Mouse (Mus musculus) urinary bladder, adult 2 months (tissue): Measurements from ENCODE around the gene Ttf1. TPM values are rescaled to one million over a fixed set of nuclear protein-coding genes. Genes with fewer than 3 reads are reported as not detected.
"Not testable (repeated sequence)": the region's sequence is repeated elsewhere in the genome, so short reads cannot be mapped to it uniquely, and the experiment has no call there.

Experiments
- DNase-seq: peaks from one replicate; pipeline ENCODE4 v3.0.0; 2022; ENCODE audit warnings: low spot score
- polyA plus RNA-seq: library from polyadenylated mRNA; depleted of rRNA; stranded (reverse); fragments of >200 nt; gene quantifications from 2 replicates; pipeline ENCODE4 v1.2.3, GENCODE M21; 2012

The Ttf1 gene
- polyA plus RNA-seq, 1 experiment: 16.7 TPM

- DNase-seq: peak; percentile 28
These were observed 5.1 kb upstream of the Ttf1 start, which contains the start of gene Cfap77 for GRCm38 (mm10) chr2:29054991-29055390. Gene Cfap77, minus strand, starts transcription at chr2:29055066.

GRCm38 (mm10) chr2:29065796-29066195 lies 5.7 kb downstream of the Ttf1 start:
- DNase-seq: no peak

GRCm38 (mm10) chr2:29066410-29066809 lies 6.3 kb downstream of the Ttf1 start:
- DNase-seq: no peak

- no peak for DNase-seq
These were observed 14.6 kb downstream of the Ttf1 start for GRCm38 (mm10) chr2:29074676-29075075.

- DNase-seq: no peak
These were observed 15.4 kb downstream of the Ttf1 start for GRCm38 (mm10) chr2:29075331-29076070.

GRCm38 (mm10) chr2:29076226-29076625 lies 16.2 kb downstream of the Ttf1 start:
- DNase-seq: no peak

- DNase-seq: no peak
These were observed 21.9 kb downstream of the Ttf1 start for GRCm38 (mm10) chr2:29081965-29082364.

GRCm38 (mm10) chr2:29086026-29086425 lies 26.0 kb downstream of the Ttf1 start:
- DNase-seq: no peak

- not testable (repeated sequence) for DNase-seq
These were observed 29.2 kb downstream of the Ttf1 start for GRCm38 (mm10) chr2:29089276-29089675.

- DNase-seq: no peak
These were observed 35.6 kb downstream of the Ttf1 start for GRCm38 (mm10) chr2:29095674-29096073.

GRCm38 (mm10) chr2:29096751-29097150 lies 36.7 kb downstream of the Ttf1 start:
- DNase-seq: no peak

GRCm38 (mm10) chr2:29097465-29097864 lies 37.4 kb downstream of the Ttf1 start:
- DNase-seq: no peak

GRCm38 (mm10) chr2:29097955-29098354 lies 37.9 kb downstream of the Ttf1 start:
- DNase-seq: not testable (repeated sequence)

GRCm38 (mm10) chr2:29098786-29099185 lies 38.7 kb downstream of the Ttf1 start:
- DNase-seq: no peak

- DNase-seq: no peak
These were observed 39.6 kb downstream of the Ttf1 start for GRCm38 (mm10) chr2:29099646-29100045.

- no peak for DNase-seq
These were observed 40.9 kb downstream of the Ttf1 start for GRCm38 (mm10) chr2:29100822-29101534.

GRCm38 (mm10) chr2:29102416-29103377 lies 42.6 kb downstream of the Ttf1 start:
- not testable (repeated sequence) for DNase-seq

GRCm38 (mm10) chr2:29120969-29121368 lies 60.9 kb downstream of the Ttf1 start:
- no peak for DNase-seq

- no peak for DNase-seq
These were observed 62.4 kb downstream of the Ttf1 start for GRCm38 (mm10) chr2:29122446-29122845.

GRCm38 (mm10) chr2:29123907-29124569 lies 64.0 kb downstream of the Ttf1 start, which contains the start of gene Setx:
Gene Setx, plus strand, starts transcription at chr2:29124181.
- DNase-seq: no peak

- DNase-seq: no peak
These were observed 64.5 kb downstream of the Ttf1 start for GRCm38 (mm10) chr2:29124571-29124935.
